Mouse (Mus musculus) left cerebral cortex, adult 8-10 months (tissue): ENCODE results near the gene 3830403N18Rik. TPM values are rescaled to one million over a fixed set of nuclear protein-coding genes. Genes with fewer than 3 reads are reported as not detected.
"Not testable (repeated sequence)": the region's sequence is repeated elsewhere in the genome, so short reads cannot be mapped to it uniquely, and the experiment has no call there.

Experiments
- DNase-seq, 2 experiments: peaks; one replicate each; pipeline ENCODE4 v3.0.0; 2022; ENCODE audit warnings: low spot score in 2 of 2
- total RNA-seq, 4 experiments: library from RNA; stranded (reverse); gene quantifications; 2 replicates each; pipeline ENCODE4 v1.2.4; 2022

The 3830403N18Rik gene
- total RNA-seq = 1 to 10 TPM in 1 of 4 experiments, under 1 TPM in 1, not detected in 2; 0.40 to 1.1 TPM

GRCm38 (mm10) chrX:56136336-56136909 is at the start of gene 3830403N18Rik:
Gene 3830403N18Rik (plus strand): TSS chrX:56136572.
- not testable (repeated sequence) for DNase-seq

GRCm38 (mm10) chrX:56151396-56151795 is 15.0 kb downstream of the 3830403N18Rik start:
- no peak for DNase-seq

- not testable (repeated sequence) for DNase-seq
Measured at GRCm38 (mm10) chrX:56186449-56186848, 50.1 kb downstream of the 3830403N18Rik start.

Other genes with a start within 250 kb of the 3830403N18Rik start
- gene Gm773, start 76.3 kb downstream of the 3830403N18Rik start, total RNA-seq = not detected
- 1 to 10 TPM; 3.9 to 5.1 (median 4.2) TPM for gene Zfp449, start 209.8 kb downstream of the 3830403N18Rik start, total RNA-seq
- gene Smim10l2a, start 238.0 kb downstream of the 3830403N18Rik start, total RNA-seq = 10 to 100 TPM; 17.2 to 22.5 (median 20.0) TPM